Mouse (Mus musculus) lung, postnatal 0 days (tissue): ENCODE results near the gene Kif3b. TPM values are rescaled to one million over a fixed set of nuclear protein-coding genes. Genes with fewer than 3 reads are reported as not detected.
"Not testable (repeated sequence)": the region's sequence is repeated elsewhere in the genome, so short reads cannot be mapped to it uniquely, and the experiment has no call there.

Source experiments
- ATAC-seq: fragments of 200-750 bp; cut with Nextera tagmentation; 2 replicates; pipeline ENCODE4 v1.8.0; 2017; ENCODE audit warnings: moderate library complexity
- DNase-seq: peaks from one replicate; pipeline ENCODE4 v3.0.0-alpha.2; 2016; ENCODE audit warnings: low spot score
- H3K27ac ChIP-seq: fragments of 300-500 bp; sonication (generic); 2 replicates; pipeline ENCODE4 v1.5.1; 2014; ENCODE audit warnings: antibody characterized with exemption, mild to moderate bottlenecking, low read length, mixed read lengths
- H3K27me3 ChIP-seq: fragments of 300-500 bp; sonication (generic); replicated peaks from 2 replicates; pipeline ENCODE4 v1.6.1; 2014; ENCODE audit warnings: low read length, mixed read lengths; ENCODE audit not compliant: insufficient read depth
- H3K36me3 ChIP-seq: fragments of 300-500 bp; sonication (generic); 2 replicates; pipeline ENCODE4 v1.6.1; 2014; ENCODE audit warnings: low read length, mixed read lengths; ENCODE audit not compliant: insufficient read depth
- H3K4me1 ChIP-seq: fragments of 300-500 bp; sonication (generic); 2 replicates; pipeline ENCODE4 v1.6.1; 2014; ENCODE audit warnings: antibody characterized with exemption, low read depth, low read length, mixed read lengths; ENCODE audit not compliant: insufficient read depth
- H3K4me2 ChIP-seq: fragments of 300-500 bp; sonication (generic); replicated peaks from 2 replicates; pipeline ENCODE4 v1.6.1; 2014; ENCODE audit warnings: low read depth, mild to moderate bottlenecking, low read length, moderate library complexity, mixed read lengths
- H3K4me3 ChIP-seq: fragments of 300-500 bp; sonication (generic); 2 replicates; pipeline ENCODE4 v1.5.1; 2014; ENCODE audit warnings: low read depth, low read length
- H3K9ac ChIP-seq: fragments of 300-500 bp; sonication (generic); replicated peaks from 2 replicates; pipeline ENCODE4 v1.6.1; 2014; ENCODE audit warnings: low read depth, mild to moderate bottlenecking
- H3K9me3 ChIP-seq: fragments of 300-500 bp; sonication (generic); 2 replicates; pipeline ENCODE4 v1.6.1; 2016; ENCODE audit warnings: low read length, mixed read lengths
- CTCF ChIP-seq: IDR thresholded peaks from 2 replicates; pipeline ENCODE4 v1.5.1; 2016; ENCODE audit warnings: antibody characterized with exemption, mild to moderate bottlenecking
- EP300 ChIP-seq: IDR thresholded peaks from 2 replicates; pipeline ENCODE4 v1.6.1; 2016; ENCODE audit warnings: antibody characterized with exemption, mild to moderate bottlenecking, control low read depth
- WGBS: fragments of 180-500 bp; shearing (Covaris S2); extraction: QIAGEN DNeasy Blood & Tissue Kit; methylation state at CpG from one replicate; pipeline ENCODE4 v1.1.7; 2014; 5-methylcytosine and 5-hydroxymethylcytosine counted together
- polyA plus RNA-seq: library from polyadenylated mRNA; unstranded; fragments of >200 nt; fragmentation: Nextera tagmentation; extraction: Ambion mirVana; gene quantifications from 2 replicates; pipeline ENCODE4 v1.2.1, GENCODE M21; 2015

Kif3b gene
- polyA plus RNA-seq, 1 experiment from 2014 or later: 4.7 TPM

DNA sequence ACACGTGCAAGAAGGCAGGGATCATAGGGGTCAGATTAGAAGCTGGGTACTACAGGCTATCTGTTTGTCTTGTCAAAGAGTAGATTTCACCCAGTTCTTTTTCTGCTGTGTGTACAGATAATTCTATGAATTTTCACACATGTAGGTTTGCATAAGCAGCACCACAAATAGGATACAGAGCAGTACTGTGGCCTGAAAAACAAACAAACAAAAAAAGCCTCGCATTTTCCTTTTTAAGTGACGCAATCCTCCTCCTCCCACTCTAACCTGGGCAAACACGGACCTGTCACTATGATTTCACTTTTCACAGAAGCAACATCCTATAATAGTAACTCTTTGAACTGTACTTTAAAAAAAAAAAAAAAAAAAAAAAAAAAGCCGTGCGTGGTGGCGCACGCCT lies 14.8 kb upstream of the Kif3b start:
- no peak for DNase-seq
- H3K4me1 ChIP-seq: no peaks in the 10 kb centered on the region
- ATAC-seq: no peak
- H3K27ac ChIP-seq: no peak overlapping the region
- H3K9me3 ChIP-seq: no peaks in the 10 kb centered on the region
- no peak overlapping the region for H3K4me2 ChIP-seq
- H3K27me3 ChIP-seq: no peaks in the 10 kb centered on the region
- WGBS: 83% methylated on average over 8 of the region's 8 CpGs
- H3K9ac ChIP-seq: no peak overlapping the region
- H3K36me3 ChIP-seq: no peaks in the 10 kb centered on the region
- no peak for TF ChIP-seq EP300
- TF ChIP-seq CTCF: no peak
- H3K4me3 ChIP-seq: no peak overlapping the region

GRCm38 (mm10) chr2:153276846-153277245 lies 14.4 kb upstream of the Kif3b start:
- not testable (repeated sequence) for H3K4me1 ChIP-seq

GRCm38 (mm10) chr2:153278357-153278756 lies 12.9 kb upstream of the Kif3b start:
- H3K4me3 ChIP-seq: no peak overlapping the region
- H3K4me1 ChIP-seq: no peaks in the 10 kb centered on the region
- H3K9me3 ChIP-seq: no peaks in the 10 kb centered on the region
- ATAC-seq (no peak), DNase-seq (no peak)
- no peak overlapping the region for H3K27ac ChIP-seq
- 76% methylated on average over 5 of the region's 5 CpGs for WGBS
- H3K36me3 ChIP-seq: no peaks in the 10 kb centered on the region
- no peak overlapping the region for H3K9ac ChIP-seq
- no peak overlapping the region for H3K4me2 ChIP-seq
- TF ChIP-seq EP300 (no peak), CTCF (no peak)
- no peaks in the 10 kb centered on the region for H3K27me3 ChIP-seq

More at GRCm38 (mm10) chr2:153276846-153277245, 14.4 kb upstream of the Kif3b start:
- not testable (repeated sequence) for H3K9ac ChIP-seq, H3K4me2 ChIP-seq, H3K36me3 ChIP-seq, H3K27me3 ChIP-seq, H3K4me3 ChIP-seq, H3K9me3 ChIP-seq, ATAC-seq, DNase-seq, H3K27ac ChIP-seq
- 92% methylated on average over 5 of the region's 5 CpGs for WGBS

DNA sequence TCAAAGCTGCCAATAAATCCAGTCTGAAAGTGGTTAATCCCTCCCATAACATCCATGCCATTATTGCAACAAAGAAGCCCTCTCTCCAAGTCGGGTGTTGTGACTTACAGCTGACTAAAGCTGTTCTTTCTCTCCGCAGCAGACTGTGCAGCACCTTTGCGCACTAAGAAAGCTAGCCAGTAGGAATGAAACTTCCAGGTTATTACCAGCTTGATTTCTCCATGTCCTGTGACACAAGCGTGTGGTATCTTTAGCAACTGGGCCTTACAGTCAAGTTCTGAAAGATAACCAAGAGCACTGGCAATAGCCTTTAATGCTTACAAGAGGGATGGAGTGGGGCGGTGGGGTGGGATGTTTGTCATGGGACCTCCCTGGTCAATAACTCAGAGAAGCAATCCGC lies 7.3 kb upstream of the Kif3b start:
- Histone ChIP-seq H3K4me1 (no peaks in the 10 kb centered on the region), H3K9me3 (no peaks in the 10 kb centered on the region), H3K36me3 (no peaks in the 10 kb centered on the region), H3K4me3 (no peak overlapping the region), H3K27me3 (no peaks in the 10 kb centered on the region), H3K27ac (no peak overlapping the region), H3K4me2 (no peak overlapping the region), H3K9ac (no peak overlapping the region)
- ATAC-seq: no peak
- no peak for TF ChIP-seq CTCF
- no peak for TF ChIP-seq EP300
- WGBS: 87% methylated on average over 6 of the region's 6 CpGs
- no peak for DNase-seq

DNA sequence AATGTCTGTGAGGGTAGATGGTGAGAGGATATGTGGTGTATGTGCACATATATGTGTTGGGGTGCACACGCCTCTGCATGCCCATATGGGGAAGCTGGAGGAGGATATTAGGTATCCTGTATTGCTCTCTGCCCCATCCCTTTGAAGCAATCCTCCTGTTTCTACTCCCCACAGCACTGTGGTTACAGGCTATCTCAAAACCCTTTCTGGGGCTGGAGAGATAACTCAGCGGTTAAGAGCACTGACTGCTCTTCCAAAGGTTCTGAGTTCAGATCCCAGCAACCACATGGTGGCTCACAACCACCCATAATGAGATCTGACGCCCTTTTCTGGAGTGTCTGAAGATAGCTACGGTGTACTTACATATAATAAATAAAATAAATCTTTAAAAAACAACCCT lies 4.7 kb upstream of the Kif3b start:
- Histone ChIP-seq H3K4me3 (no peak overlapping the region), H3K9me3 (no peaks in the 10 kb centered on the region), H3K4me2 (no peak overlapping the region), H3K27ac (no peak overlapping the region), H3K27me3 (no peaks in the 10 kb centered on the region), H3K9ac (no peak overlapping the region), H3K4me1 (peaks cover 1% of the 10 kb centered on the region; the same call in 1 of the 2 replicates), H3K36me3 (no peaks in the 10 kb centered on the region)
- DNase-seq (no peak), ATAC-seq (no peak)
- TF ChIP-seq CTCF (no peak), EP300 (no peak)
- 84% methylated on average over 4 of the region's 4 CpGs for WGBS

- H3K4me3 ChIP-seq: no peak overlapping the region
- no peaks in the 10 kb centered on the region for H3K27me3 ChIP-seq
- 24% methylated on average over 6 of the region's 6 CpGs for WGBS
- DNase-seq (no peak), ATAC-seq (no peak)
- peaks cover 5% of the 10 kb centered on the region; the same call in 1 of the 2 replicates for H3K4me1 ChIP-seq
- no peaks in the 10 kb centered on the region for H3K36me3 ChIP-seq
- no peak overlapping the region for H3K9ac ChIP-seq
- H3K4me2 ChIP-seq: no peak overlapping the region
- H3K9me3 ChIP-seq: no peaks in the 10 kb centered on the region
- no peak for TF ChIP-seq EP300
- TF ChIP-seq CTCF: no peak
- H3K27ac ChIP-seq: no peak overlapping the region
Observed at GRCm38 (mm10) chr2:153287835-153288234, 3.4 kb upstream of the Kif3b start.

DNA sequence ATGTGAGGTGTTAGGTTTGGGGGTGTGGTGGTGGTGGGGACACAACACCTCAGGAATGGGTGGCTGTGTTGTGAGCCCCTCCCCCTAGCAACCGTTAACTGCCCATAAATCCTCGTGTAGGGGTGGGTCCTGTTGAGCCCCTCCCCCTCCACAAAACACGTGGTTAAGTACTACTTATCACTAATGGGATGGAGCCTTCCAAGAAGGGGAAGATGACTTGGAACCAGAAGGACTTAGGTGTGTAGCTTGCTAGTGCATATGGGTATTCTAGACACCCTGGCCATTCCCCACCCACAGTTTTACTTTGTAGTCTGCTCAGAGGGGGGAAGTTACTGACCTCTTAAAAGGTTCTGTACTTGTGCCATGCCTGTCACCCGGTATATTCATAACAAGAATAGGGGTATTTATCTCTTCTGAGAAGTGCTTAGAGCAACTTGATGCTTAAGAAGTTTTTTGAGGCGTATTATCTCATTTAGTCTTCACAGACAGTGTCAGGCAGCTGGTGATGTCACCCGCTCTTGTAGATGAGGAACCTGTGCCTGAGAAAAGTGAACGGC lies 1.2 kb downstream of the Kif3b start:
- H3K9me3 ChIP-seq: no peaks in the 10 kb centered on the region
- no peak overlapping the region for H3K27ac ChIP-seq
- TF ChIP-seq CTCF (no peak), EP300 (no peak)

More for the DNA sequence above, 1.2 kb downstream of the Kif3b start:
- H3K4me2 ChIP-seq: peak overlapping the region; percentile 96
- peak; percentile 24 for ATAC-seq
- DNase-seq: peak; percentile 39
- no peaks in the 10 kb centered on the region for H3K27me3 ChIP-seq
- H3K4me3 ChIP-seq: peak overlapping the region; percentile 87; the same call in 1 of the 2 replicates
- H3K9ac ChIP-seq: no peak overlapping the region
- no peaks in the 10 kb centered on the region for H3K36me3 ChIP-seq
- H3K4me1 ChIP-seq: peaks cover 5% of the 10 kb centered on the region; the same call in 1 of the 2 replicates
- 44% methylated on average over 7 of the region's 7 CpGs for WGBS
